Mouse (Mus musculus) neutrophil, adult 5-6 weeks (primary cell): ENCODE data around the gene Vwce. TPM values are rescaled to one million over a fixed set of nuclear protein-coding genes. Genes with fewer than 3 reads are reported as not detected.

ENCODE experiments used
- ATAC-seq: fragments of 151-379, 151-347 bp; 2 replicates; pipeline ENCODE4 v1.8.0; 2017; ENCODE audit warnings: mild to moderate bottlenecking, moderate TSS enrichment; ENCODE audit not compliant: insufficient number of reproducible peaks, poor library complexity, low FRiP score, severe bottlenecking; ENCODE audit errors: extremely low read depth
- total RNA-seq: library from RNA; stranded (forward); fragments of 200-1000 nt; gene quantifications from 2 replicates; pipeline ENCODE4 v1.2.3, GENCODE M21; 2017

Gene Vwce
- total RNA-seq, 1 experiment from 2014 or later: not detected

DNA sequence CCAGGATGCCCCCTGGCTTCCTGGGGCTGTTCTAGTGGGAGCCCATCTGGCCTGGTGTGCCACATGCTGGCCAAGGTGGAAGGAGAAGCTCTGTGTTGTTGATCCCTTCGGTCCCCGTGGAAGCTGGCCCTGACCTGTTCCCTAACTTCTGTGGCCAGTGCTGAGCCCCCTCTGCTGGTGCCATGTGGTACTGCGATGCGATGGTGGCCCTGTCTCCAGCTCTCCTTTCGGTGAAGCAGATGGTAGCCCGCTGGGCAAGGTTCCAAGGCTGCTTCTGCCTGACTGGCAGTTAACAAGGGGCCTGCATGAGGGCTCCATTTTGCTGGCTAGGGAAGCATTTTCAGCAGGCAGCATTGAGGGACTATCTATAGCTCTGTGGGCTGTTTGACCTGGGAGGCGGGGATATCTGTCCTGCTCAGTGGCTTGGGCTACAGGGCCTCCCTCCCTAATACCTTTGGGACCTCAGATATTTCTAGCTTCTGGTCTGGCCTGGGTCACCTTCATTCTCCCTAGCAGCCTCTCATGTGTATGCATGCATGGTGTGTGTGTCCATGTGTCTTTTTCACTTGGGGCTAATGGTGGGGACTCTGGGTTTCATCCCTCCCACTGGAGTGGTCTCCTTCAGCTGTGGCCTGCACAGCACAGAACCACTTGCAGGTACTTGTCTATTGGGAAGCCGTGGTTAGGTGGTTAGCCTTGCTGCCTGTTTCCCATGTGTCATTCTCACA lies 75.5 kb downstream of the Vwce start:
- peak; percentile 68 for ATAC-seq

DNA sequence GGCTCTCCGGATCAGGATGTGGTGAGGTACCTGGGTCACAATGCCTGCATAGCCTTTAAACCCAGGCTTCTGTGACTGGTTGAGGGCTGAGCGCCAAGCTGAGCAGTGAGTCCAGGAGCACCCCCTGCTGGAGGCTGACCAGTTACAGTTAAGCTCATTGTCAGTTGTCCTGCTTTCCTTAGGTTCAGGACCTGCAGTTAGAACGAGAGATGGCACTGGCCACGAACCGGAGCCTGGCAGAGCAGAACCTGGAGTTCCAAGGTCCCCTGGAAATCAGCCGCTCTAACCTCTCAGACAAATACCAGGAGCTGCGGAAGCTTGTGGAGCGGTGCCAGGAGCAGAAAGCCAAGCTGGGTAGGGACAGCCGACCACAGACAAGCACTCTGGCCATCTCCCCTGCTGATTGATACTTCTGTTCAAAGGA lies 76.1 kb downstream of the Vwce start:
- peak; percentile 23; the same call in 1 of the 2 replicates for ATAC-seq

DNA sequence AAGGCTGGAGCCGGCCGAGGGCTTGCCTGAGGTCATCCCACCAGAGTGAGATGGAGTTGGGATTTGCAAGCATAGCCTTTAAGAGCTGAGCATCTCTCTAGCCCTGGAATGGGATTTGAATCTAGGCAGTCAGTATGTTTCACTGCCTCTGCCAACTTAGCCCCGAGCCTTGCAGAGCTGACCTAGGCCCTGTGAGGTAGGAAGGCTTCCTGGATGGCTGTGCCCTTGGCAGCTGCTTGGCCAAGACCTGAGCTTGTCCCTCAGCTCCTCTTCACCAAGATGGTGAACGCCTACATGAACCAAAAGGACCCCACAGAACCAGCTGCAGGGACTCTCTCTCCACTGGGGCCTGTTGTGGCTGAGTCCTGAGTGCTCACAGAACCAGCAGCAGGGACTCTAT lies 76.7 kb downstream of the Vwce start:
- no peak for ATAC-seq

DNA sequence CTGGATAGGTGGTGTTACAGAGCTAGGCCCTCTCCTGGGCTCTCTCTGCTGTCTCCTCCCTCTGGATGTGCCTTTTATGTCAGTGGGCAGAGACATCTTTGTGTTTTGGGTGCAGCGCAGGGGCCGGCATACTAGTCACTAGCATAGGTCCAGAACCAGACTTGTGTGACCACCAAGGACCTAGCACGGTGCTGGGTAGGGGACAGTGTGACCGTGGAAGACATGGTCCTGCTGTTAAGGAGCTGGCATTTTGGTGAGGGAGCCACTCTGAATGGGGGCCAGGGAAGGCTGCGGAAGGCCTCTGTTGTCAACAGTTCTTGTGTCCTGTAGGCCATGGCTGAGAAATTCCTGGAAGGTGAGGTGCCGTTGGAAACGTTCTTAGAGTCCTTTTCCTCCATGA lies 78.2 kb downstream of the Vwce start:
- no peak for ATAC-seq

DNA sequence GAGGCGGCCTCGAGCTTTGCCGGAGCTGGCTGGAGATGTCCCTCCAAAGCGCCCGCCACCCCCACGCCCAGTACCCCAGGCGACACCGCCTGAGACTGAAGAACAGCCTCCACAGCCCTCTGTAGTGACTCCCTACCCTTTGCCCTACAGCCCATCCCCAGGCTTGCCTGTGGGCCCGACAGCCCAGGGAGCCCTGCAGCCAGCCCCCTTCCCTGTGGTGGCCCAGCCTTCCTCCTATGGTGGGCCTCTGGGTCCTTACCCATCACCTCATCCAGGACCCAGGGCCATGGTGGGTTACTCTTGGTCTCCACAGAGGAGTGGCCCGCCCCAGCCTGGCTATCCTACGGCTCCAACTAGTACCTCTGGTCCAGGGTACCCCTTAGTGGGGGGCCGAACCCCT lies 78.6 kb downstream of the Vwce start:
- no peak for ATAC-seq

DNA sequence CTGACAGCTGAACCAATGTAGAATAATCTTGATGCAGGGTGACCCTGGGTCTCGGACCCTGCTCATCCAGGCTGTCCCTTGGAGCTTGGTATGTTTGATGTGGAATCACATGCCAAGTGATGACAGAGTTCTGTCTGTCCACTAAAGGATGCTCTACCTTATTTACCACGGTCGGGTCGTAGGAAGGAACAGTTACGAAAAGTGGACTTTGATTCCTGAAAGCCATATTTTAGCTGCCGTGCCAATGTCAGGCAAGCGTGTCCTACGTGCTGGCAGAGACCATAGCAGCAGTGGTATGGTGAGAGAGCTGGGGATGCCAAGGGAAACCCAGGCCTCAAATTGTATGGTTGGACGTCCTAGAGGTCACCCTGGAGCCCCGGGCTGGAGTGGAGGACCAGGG lies 79.5 kb downstream of the Vwce start:
- ATAC-seq: no peak

DNA sequence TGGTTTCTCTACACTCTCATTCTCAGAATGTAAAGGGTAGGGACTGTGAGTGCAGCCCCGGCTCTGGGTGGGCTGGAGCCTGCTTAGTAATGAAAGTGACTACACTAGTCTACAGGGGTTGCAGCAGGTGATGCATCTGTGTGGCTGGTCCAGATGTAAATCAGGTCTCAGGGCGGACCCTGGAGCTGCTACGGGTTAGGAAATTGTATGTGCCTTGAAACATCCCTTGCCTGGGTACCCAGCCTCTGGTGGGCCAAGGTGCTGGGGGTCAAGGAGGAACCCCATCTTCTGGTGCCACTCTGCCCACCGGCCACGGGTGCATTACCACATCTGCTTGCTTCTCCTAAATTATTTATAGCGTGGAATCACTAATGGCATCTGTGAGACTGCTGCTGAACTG lies 80.2 kb downstream of the Vwce start:
- no peak for ATAC-seq

DNA sequence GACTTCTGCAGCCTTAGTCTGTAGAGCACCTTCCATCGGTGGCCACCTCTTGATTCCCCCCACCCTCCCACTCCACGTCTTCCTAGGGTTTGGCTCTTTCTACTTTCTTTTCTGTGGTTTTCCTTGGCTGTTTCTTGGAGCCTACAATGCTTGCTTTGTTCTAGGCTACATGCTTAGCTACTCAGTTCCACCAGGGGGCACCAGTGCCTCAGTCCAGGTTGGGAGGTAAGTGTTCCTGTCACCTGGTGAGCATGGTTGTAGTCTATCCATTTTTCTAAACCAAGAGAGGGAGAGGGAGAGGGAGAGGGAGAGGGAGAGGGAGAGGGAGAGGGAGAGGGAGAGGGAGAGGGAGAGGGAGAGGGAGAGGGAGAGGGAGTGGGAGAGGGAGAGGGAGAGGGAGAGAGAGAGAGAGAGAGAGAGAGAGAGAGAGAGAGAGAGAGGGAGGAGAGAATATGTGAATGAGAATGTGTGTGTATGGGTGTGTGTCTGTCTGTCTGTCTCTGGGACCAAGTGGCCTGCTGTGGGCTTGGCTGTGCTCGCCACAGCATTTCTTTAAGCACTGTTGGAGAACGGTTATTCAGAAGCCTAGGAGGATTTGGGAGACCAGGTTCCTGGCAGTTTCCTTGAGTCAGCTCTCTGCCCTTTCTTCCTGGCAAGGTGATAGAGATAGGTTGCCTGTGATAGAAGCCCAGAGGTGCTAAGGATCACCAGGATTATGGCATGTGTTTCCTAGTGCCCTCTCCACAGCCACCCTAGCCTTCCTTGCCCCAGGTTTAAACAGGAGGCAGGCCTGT lies 80.9 kb downstream of the Vwce start:
- ATAC-seq: peak; percentile 56

DNA sequence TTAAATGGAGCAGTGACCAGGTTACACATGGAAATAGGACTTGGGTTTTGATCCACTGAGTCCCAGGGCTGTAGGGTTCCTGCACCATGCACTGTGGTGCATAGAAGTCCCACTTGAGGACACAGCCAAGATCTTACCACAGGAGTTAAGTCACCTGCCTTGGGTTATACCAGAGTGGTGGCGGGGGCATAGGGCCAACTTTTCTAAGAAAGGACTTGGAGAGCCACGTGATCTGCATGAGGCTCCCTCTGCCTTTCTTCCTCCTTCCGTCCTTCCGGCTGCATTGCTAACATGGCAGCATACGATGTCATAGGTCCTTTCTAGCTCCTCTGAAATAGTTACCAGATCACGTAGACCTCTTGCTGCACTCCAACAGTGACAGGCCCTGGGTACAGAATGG lies 81.5 kb downstream of the Vwce start:
- no peak for ATAC-seq

Other genes starting within 250 kb of the Vwce start
- gene Syt7, start 245.1 kb upstream of the Vwce start, total RNA-seq: not detected in 2 replicates
- 0.47 TPM in 1 of 2 replicates, not detected in the other for gene Lrrc10b, start 176.7 kb upstream of the Vwce start, total RNA-seq
- 2.0 and 2.8 TPM in 2 replicates for gene Ppp1r32, start 151.3 kb upstream of the Vwce start, total RNA-seq
- gene Cpsf7, start 108.9 kb upstream of the Vwce start, total RNA-seq: 101 and 126 TPM in 2 replicates
- gene Sdhaf2, start 108.1 kb upstream of the Vwce start, total RNA-seq: 66.2 and 77.1 TPM in 2 replicates
- gene Tmem216, start 78.0 kb upstream of the Vwce start, total RNA-seq: 8.7 and 9.3 TPM in 2 replicates
- 133 and 135 TPM in 2 replicates for gene Cyb561a3, start 57.0 kb upstream of the Vwce start, total RNA-seq
- gene Tmem138, start 56.9 kb upstream of the Vwce start, total RNA-seq: 4.9 and 5.4 TPM in 2 replicates
- gene Ddb1, start 28.9 kb upstream of the Vwce start, total RNA-seq: 201 TPM in 2 replicates
- 4.7 and 7.0 TPM in 2 replicates for gene Tkfc, start 28.6 kb upstream of the Vwce start, total RNA-seq
- not detected in 2 replicates for gene Pga5, start 43.9 kb downstream of the Vwce start, total RNA-seq
- gene Vps37c, start 54.5 kb downstream of the Vwce start, total RNA-seq: 21.0 and 25.6 TPM in 2 replicates
- gene Cd5, start 104.8 kb downstream of the Vwce start, total RNA-seq: 16.7 and 18.7 TPM in 2 replicates
- 10.7 and 11.2 TPM in 2 replicates for gene Cd6, start 195.8 kb downstream of the Vwce start, total RNA-seq
- gene Slc15a3, start 205.5 kb downstream of the Vwce start, total RNA-seq: 54.1 and 61.9 TPM in 2 replicates
- 1.5 and 2.1 TPM in 2 replicates for gene Tmem132a, start 235.7 kb downstream of the Vwce start, total RNA-seq
- gene Tmem109, start 247.8 kb downstream of the Vwce start, total RNA-seq: 11.5 and 17.2 TPM in 2 replicates